Mouse (Mus musculus) cerebellum, postnatal 36 days (tissue): ENCODE results near the gene Pdlim7.

ENCODE experiments used
- DNase-seq, 2 experiments: peaks; one replicate each; pipeline ENCODE4 v3.0.0; 2021 to 2022; ENCODE audit warnings: mixed read lengths in 2 of 2

Gene Pdlim7

GRCm38 (mm10) chr13:55484520-55485088, 28.9 kb downstream of the Pdlim7 start:
- no peak for DNase-seq

- DNase-seq = no peak
Observed at GRCm38 (mm10) chr13:55483593-55483992, 29.9 kb downstream of the Pdlim7 start.

- DNase-seq = no peak
Observed at GRCm38 (mm10) chr13:55483071-55483470, 30.4 kb downstream of the Pdlim7 start.

- no peak for DNase-seq
Observed at GRCm38 (mm10) chr13:55482542-55482941, 30.9 kb downstream of the Pdlim7 start.

GRCm38 (mm10) chr13:55479929-55480328, 33.5 kb downstream of the Pdlim7 start:
- no peak for DNase-seq

- no peak for DNase-seq
Observed at GRCm38 (mm10) chr13:55479008-55479407, 34.5 kb downstream of the Pdlim7 start.

GRCm38 (mm10) chr13:55478036-55478435, 35.4 kb downstream of the Pdlim7 start:
- DNase-seq = peak in 1 of 2 experiments; percentile 38

- no peak for DNase-seq
Observed at GRCm38 (mm10) chr13:55477492-55477891, 36.0 kb downstream of the Pdlim7 start.

GRCm38 (mm10) chr13:55476256-55476655, 37.2 kb downstream of the Pdlim7 start:
- DNase-seq = no peak

- DNase-seq = no peak
Observed at GRCm38 (mm10) chr13:55475750-55476149, 37.7 kb downstream of the Pdlim7 start.

GRCm38 (mm10) chr13:55474621-55475069, 38.8 kb downstream of the Pdlim7 start:
- peak in 1 of 2 experiments; percentile 24 for DNase-seq

- DNase-seq = peak in 1 of 2 experiments; percentile 27
Observed at GRCm38 (mm10) chr13:55473961-55474360, 39.5 kb downstream of the Pdlim7 start.

GRCm38 (mm10) chr13:55473076-55473831, 40.2 kb downstream of the Pdlim7 start:
- no peak for DNase-seq

GRCm38 (mm10) chr13:55472132-55473022, 41.1 kb downstream of the Pdlim7 start:
- DNase-seq = peak; percentile 61 to 66

- DNase-seq = no peak
Observed at GRCm38 (mm10) chr13:55471819-55472131, 41.7 kb downstream of the Pdlim7 start.

GRCm38 (mm10) chr13:55471156-55471818, 42.2 kb downstream of the Pdlim7 start:
- DNase-seq = peak; percentile 80 to 81

GRCm38 (mm10) chr13:55470372-55470771, 43.1 kb downstream of the Pdlim7 start:
- peak; percentile 88 to 90 for DNase-seq

GRCm38 (mm10) chr13:55468851-55469560, 44.5 kb downstream of the Pdlim7 start:
- no peak for DNase-seq

GRCm38 (mm10) chr13:55465830-55466440, 47.5 kb downstream of the Pdlim7 start:
- DNase-seq = no peak

- DNase-seq = no peak
Observed at GRCm38 (mm10) chr13:55465184-55465583, 48.3 kb downstream of the Pdlim7 start.

- peak; percentile 43 to 60 for DNase-seq
Observed at GRCm38 (mm10) chr13:55464027-55464884, 49.2 kb downstream of the Pdlim7 start, which contains the start of gene Prr7. Prr7 (plus strand) TSS chr13:55464267.
